ENCODE assay signal across 9 mouse cellular contexts in the genomic region with DNA sequence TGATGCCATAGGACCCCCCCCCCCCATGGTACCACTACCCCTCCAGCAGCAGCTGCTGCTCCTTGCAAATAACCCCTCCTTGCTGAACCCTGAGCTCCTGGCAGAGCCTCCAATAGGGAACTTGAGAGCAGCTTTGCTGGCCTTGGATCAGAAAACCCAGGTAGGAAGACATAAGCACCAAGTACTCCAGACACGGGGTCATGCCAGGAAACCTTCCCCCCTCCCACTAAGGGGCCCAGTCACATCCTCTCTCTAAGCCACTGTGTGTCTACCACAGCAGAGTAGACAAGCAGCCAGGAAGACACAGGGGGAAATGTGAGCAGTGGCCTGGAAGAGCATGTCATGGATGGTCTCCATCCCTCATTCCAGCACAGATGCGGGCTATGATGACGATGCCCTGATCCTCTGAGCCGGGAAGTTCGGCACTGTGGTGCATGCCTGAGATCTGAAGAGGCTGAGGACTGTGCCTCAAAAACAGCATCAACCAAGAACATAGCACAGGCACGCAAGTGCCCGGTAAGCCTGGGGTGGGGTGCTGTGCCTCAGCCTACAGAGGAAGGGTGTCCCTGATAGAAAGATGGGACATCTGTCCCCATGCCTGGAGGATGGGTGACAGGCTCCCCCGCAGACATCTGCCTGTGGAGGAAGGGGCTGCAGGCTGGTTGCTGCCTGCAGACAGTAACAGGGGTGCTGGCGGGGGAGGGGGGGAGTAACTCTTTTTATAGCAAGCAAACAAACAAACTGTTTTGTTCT.
DNase-seq lines count a peak whose midpoint lies in the region; ATAC-seq lines count a peak whose summit lies in the region.
"Had no signal": no experiment of that assay in that cellular context is flagged by ENCODE, and none has a peak within 500 bp of the region (broad histone marks: within the 10 kb centered on the region; RNA-seq: fewer than 3 reads in every experiment).

No protein-coding gene starts in this region.

- H3K36me3 ChIP-seq in megakaryocyte, embryonic 14.5 days (replicated peaks; ENCODE audit: low read length), result no peaks in the 10 kb centered on the region
- H3K36me3 ChIP-seq in hindbrain, embryonic 13.5 days, result no peaks in the 10 kb centered on the region
- H3K36me3 ChIP-seq in midbrain, embryonic 11.5 days (ENCODE audit: control insufficient read depth, insufficient read depth, low read length), result no peaks in the 10 kb centered on the region

- H3K9ac ChIP-seq in hindbrain, embryonic 13.5 days, result peak overlapping the region; percentile 69
- H3K9ac ChIP-seq in midbrain, embryonic 11.5 days (ENCODE audit: low read length), result no peak overlapping the region

- H3K27me3 ChIP-seq in megakaryocyte, embryonic 14.5 days (replicated peaks), result peaks cover 21% of the 10 kb centered on the region
- H3K27me3 ChIP-seq in hindbrain, embryonic 13.5 days, result no peaks in the 10 kb centered on the region
- no peaks in the 10 kb centered on the region for H3K27me3 ChIP-seq in midbrain, embryonic 11.5 days (ENCODE audit: control insufficient read depth, insufficient read depth, low read length)

- H3K27ac ChIP-seq in hindbrain, embryonic 13.5 days, result peak overlapping the region; percentile 98
- H3K27ac ChIP-seq in midbrain, embryonic 11.5 days (ENCODE audit: low read depth, low read length), result peak overlapping the region; percentile 46

- H3K4me1 ChIP-seq in megakaryocyte, embryonic 14.5 days, result no peaks in the 10 kb centered on the region
- H3K4me1 ChIP-seq in hindbrain, embryonic 13.5 days (replicated peaks), result peaks cover 55% of the 10 kb centered on the region
- peaks cover 14% of the 10 kb centered on the region for H3K4me1 ChIP-seq in midbrain, embryonic 11.5 days (ENCODE audit: control insufficient read depth, insufficient read depth, low read length)

- no peak for DNase-seq in midbrain, embryonic 11.5 days (ENCODE audit: low spot score, missing footprints)
- no peak for DNase-seq in ovary, postnatal 14 days (ENCODE audit: low spot score)
- no peak for DNase-seq in testis, postnatal 10 days (ENCODE audit: low spot score)
- no peak for DNase-seq in adrenal gland, adult 2 months
- DNase-seq in ovary, postnatal 10 days (ENCODE audit: low spot score), result no peak
- DNase-seq: adrenal gland, postnatal 25 days had no signal

- WGBS in hindbrain, embryonic 13.5 days, result 62% methylated on average over 9 of the region's 9 CpGs
- 85% methylated on average over 9 of the region's 9 CpGs for WGBS in midbrain, embryonic 11.5 days

- no peak overlapping the region for H3K4me2 ChIP-seq in hindbrain, embryonic 13.5 days
- no peak overlapping the region for H3K4me2 ChIP-seq in midbrain, embryonic 11.5 days

- peaks cover 8% of the 10 kb centered on the region for H3K9me3 ChIP-seq in megakaryocyte, embryonic 14.5 days
- peaks cover 10% of the 10 kb centered on the region for H3K9me3 ChIP-seq in hindbrain, embryonic 13.5 days
- no peaks in the 10 kb centered on the region for H3K9me3 ChIP-seq in midbrain, embryonic 11.5 days (ENCODE audit: control insufficient read depth, low read length)

- no peak for ATAC-seq in megakaryocyte, adult 5-6 weeks (ENCODE audit: poor library complexity, severe bottlenecking)
- 0 out of 2 replicates have a peak, but pooled peaks have one; percentile 5 for ATAC-seq in hindbrain, embryonic 13.5 days (ENCODE audit: low FRiP score)
- no peak for ATAC-seq in midbrain, embryonic 11.5 days (ENCODE audit: low FRiP score)

- H3K4me3 ChIP-seq in megakaryocyte, embryonic 14.5 days (replicated peaks), result peak overlapping the region; percentile 12
- no peak overlapping the region for H3K4me3 ChIP-seq in hindbrain, embryonic 13.5 days
- no peak overlapping the region for H3K4me3 ChIP-seq in midbrain, embryonic 11.5 days (ENCODE audit: low read depth, low read length)
